Mouse (Mus musculus) forelimb bud, embryonic 11.5 days (tissue): ENCODE measurements at regions not wholly inside any gene's neighbourhood (a gene's known extent, or its start where the extent isn't known, plus 50 kb on each side); places are given as distances from the start of the nearest gene placed in this dataset.
"Not testable (repeated sequence)": the region's sequence is repeated elsewhere in the genome, so short reads cannot be mapped to it uniquely, and the experiment has no call there.

Experiments used
- DNase-seq: peaks from one replicate; pipeline ENCODE4 v3.0.0-alpha.2; 2012; ENCODE audit warnings: low read depth, low spot score

DNA sequence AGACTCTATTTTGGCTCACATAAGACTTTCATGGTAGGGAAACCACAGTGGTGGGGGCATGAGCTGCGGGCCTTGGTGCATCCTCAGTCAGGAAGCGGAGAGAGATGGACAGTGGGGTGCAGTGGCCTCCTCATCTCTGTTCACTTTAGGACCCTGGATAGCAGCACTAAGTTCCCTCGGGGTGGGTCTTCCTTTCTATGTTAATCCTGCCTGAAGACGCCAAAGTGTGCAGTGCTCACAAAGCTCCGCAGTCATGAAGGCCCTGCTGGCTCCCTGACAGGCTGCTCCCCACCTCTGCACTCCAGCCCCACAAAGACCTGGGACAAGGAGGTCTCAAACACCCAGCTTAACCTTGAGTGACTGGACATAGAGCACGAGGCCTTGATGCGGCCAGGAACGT lies 56.8 kb downstream of the Sox1 start:
- DNase-seq: no peak

DNA sequence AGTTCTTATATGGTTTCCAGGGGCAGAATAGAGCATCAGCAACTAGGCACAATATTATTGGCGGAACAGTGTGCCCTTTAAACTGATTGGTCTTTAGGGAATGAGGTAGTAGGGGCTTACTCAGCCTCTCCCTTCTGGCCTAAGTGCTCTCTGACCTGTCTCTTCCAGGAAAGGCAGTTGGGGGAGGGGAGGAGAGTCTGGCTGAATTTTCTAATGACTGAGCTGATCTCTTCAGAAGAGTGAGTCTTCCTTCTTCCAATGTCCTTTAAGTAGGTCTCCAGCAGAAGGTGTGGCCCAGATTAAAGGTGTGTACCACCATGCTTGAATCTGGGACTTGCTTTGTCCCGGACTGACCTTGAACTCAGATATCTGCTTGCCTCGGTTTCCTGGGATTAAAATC lies 60.3 kb downstream of the Sox1 start:
- DNase-seq: not testable (repeated sequence)

GRCm38 (mm10) chr8:12456326-12456725 lies 61.2 kb downstream of the Sox1 start:
- DNase-seq: no peak

DNA sequence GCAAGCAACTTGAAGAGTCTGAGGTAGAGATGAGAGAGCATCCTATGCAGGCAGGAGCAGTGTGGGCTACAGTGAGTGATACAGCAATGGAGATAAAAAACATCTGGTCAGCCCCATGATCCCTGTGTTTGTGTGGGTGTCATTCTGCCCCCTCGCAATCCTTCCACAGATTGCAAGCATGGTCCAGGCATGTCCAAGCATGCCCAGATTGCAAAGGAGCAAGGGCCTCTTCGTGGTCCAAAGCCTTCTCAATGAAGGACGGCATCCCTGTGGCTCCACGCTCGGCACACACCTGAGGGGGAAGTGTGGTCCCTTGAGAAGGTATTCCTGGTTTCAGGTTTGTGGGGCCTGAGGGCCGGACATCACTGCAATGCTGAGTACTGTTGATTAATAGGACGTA lies 61.9 kb downstream of the Sox1 start:
- no peak for DNase-seq

GRCm38 (mm10) chr8:12466845-12467244 lies 71.8 kb downstream of the Sox1 start:
- DNase-seq: no peak

DNA sequence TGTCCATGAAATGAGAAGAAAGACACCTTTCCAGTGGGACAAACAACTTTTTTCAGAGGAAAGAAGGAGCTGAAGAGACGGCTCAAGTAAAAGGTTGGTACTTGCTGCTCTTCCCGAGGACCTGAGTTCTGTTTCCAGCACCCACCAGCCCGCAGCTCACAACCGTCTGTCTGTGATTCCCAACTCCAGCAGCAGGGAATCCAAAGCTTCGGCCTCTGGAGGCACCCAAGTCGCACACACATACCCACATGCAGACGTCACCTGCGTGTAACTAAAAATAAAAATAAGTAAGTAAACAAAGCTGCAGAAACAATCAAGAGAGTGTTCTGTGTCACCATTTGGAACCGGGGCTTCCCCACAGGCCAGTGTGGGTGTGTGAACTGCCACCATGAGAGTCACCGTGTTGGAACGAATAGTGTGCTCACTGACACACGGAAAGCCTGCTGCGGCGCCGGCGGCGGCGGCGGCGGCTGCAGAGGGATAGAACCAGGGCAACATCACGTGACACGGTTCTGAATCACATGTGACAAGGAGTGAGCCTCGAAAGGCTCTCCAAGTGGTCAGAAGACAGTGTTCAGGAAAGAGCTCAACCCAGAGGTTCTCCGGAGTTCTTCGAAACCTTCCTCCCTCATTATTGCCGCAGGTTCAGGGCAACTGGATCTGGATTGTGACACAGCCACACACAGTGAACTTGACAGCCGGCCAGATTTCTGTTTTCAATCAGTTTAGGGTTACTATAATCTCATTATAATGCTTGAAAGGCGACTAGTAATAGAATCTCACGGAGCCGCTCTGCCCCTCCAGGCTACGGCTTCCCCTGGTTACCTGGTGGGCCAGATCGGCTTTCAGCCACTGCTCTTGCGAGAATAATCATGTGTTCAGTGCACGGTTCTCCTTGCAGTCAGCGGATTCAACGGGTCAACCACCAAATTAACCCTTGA lies 72.6 kb downstream of the Sox1 start:
- peak; percentile 41 for DNase-seq

DNA sequence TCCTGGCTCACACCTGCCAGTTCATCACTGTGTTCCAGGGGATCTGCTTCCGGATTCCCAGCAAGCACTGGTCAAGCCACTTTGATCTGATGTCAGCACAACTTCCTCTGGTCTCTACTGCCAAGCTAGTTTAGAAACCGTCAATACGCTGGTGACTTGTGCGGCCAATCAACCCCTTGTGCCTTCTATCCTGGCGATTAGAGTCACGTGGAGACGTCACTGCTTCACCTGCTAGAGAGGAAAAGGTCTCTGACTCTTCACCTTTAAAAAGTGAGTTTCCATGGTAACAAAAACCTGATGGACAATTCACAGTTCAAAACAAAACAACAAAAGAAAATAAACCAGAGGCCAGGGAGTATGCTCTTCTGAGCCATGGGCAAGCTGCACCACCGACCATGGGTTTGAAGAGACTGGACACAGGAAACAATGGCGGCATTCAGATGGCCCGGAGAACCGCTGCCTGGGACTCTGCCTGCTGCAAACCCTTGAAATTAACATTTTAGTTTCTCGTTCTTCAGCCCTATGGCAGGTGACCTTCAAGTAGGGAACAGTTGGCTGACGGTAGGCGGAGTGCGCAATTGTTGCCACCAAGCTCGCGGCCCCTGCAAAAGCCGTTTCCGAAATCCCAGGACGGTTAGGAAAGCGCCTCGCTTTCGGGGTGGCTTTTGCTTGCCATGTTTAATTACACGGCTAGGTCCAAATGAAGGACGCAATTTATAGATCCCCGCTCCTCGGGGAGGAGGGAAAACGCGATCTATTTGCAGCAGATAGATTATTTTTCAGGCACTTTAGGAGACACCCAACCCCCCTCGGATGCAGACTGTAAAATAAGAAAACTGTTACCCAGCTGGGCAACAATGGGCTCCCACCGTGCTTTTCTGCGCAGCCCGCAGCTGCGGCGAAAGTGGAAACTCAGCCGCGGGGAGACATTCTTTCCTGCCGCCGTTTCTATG lies 82.6 kb downstream of the Sox1 start:
- DNase-seq: peak; percentile 35

GRCm38 (mm10) chr8:12481918-12482317 lies 86.8 kb downstream of the Sox1 start:
- no peak for DNase-seq

DNA sequence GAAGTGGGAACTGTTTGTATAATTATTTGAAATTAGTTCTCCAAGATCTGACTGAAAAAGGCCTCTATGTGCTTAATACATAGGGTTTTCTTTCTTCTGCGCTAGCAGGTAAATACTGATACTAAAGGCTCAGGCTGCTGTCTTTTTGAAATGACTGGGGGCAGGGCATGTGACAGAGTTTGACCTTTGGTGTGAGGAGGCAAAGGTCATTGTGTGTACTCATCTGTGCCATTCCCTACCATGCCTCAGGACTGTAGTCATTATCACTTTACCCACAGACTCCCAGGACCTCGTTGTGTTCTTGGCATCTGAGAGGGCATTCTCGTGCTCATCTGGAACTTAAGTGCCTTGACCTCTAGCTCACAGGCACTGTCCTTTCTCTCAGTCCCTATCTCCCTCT lies 88.5 kb downstream of the Sox1 start:
- no peak for DNase-seq

DNA sequence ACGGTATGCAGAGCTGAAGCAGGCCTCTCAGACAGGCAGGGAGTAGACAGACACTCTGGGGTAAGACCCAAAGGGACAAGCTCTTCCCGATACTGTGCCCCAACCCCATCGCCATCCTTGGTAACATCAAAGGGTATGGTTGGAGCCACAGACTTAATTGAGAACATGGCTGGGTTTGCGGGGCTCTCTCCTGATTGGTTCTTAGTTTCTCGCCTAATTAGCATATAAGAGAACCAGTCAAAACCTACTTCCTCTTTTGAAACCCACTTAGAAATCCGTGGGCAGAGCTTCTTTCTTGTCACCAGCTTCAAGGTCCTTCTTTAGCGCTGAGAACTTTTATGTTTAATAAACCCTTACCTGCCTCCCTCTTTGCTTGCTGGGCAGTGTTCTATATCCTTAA lies 87.5 kb upstream of the Spaca7 start:
- no peak for DNase-seq

DNA sequence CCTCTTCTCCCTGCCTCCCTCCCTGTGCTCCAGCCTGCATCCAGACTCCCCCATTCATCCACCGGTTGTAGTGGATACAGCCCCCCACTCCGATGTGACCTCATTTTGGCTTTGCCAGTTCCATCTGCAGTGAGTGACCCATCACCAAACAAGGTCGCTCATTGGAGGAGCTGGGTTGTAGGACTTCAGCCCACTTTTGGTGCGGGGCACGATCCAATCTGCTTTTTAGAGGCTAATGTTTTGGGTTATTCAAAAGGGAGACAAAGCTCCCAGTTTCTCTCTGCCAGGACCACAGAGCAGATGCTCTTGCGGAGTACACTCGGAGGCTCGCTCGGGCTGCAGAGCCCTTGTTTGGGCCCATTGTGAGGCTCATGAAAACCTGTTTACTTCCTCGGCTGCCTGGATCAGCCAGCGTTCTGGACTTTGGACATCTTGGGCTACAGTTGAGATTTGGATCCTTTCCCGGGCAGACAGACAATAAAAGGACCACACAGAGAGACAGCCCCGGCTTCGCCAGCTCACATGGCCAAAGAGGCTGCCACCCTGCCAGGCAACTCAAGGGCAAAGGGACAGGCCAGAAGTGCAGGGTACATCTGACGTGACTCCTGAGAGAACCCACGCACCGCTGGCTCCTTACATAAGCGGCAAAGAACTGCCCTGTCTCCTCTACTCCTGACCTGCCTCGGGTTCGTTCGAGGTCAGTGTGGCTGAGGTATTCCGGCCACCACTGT lies 86.3 kb upstream of the Spaca7 start:
- DNase-seq: no peak

GRCm38 (mm10) chr8:12487201-12487600 lies 85.6 kb upstream of the Spaca7 start:
- DNase-seq: no peak

DNA sequence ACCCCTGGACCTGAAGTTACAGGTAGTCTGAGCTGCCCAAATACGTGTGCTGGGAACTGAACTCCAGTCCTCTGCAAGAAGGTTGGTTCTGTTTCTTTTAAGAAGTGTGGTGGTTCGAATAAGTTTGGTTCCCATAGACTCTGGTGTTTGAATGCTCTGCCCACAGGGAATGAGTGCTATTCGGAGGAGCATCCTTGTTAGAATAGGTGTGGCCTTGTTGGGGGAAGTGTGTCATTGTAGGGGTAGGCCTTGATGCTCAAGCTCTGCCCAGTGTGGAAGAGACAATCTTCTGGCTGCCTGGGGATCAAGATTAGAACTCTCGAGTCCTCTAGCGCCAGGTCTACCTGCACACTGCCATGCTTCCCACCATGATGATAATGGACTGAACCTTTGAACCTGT lies 83.6 kb upstream of the Spaca7 start:
- no peak for DNase-seq

DNA sequence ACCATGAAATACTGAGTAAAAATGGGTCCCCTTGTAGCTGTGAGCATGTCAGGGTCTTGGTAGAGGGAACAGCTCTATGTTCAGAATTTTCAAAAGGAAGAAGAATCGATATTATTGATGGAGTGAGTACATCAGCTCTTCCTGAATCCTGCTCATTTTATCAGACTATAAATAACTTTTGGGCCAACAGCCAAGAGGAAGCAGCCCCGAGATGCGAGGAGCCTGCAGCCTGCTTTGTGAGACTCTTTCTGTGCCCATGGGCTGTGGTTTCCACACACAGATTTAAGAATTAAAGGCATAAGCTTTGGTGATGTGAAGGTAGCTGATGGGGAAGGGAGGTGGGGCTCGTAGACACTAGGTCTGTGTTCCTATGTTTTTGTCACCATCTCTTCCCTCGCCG lies 81.4 kb upstream of the Spaca7 start:
- DNase-seq: no peak

DNA sequence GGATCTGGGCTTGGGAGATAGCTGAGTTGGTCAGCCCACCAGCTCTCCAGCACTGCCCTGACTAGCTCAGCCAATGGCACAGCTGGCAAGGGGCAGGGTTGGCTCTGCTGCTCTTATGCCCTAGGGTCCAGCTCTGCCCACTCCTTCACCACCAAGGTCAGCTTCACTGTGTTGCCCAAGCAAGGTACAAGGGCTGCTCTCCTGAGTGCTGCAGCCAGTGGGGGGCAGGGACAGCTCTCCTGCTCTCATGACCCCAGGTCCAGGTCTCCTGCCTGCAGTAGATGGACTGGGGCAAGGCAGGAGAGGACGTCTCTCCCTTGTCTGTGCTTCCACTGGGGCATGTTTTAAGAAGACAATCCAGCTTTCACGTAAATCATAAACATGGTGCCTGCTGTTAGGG lies 80.4 kb upstream of the Spaca7 start:
- DNase-seq: no peak

DNA sequence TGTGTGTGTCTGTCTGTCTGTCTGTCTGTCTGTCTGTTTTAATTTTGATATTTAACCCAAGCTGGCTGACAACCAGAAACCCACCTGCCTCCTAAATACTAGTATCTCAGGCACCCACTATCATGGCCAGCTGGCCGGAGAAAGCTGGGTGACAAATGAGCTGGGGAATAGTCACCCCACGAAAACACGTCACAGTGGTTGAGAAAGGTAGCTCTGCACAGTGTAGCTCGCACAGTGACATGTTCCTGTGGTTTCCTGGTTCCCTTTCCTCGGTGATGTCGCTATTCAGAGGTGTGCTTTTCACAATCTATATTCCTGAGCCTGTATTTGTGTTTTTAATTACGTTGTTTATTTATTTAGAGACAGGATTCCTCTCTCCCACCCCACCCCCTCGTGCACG lies 78.3 kb upstream of the Spaca7 start:
- no peak for DNase-seq

DNA sequence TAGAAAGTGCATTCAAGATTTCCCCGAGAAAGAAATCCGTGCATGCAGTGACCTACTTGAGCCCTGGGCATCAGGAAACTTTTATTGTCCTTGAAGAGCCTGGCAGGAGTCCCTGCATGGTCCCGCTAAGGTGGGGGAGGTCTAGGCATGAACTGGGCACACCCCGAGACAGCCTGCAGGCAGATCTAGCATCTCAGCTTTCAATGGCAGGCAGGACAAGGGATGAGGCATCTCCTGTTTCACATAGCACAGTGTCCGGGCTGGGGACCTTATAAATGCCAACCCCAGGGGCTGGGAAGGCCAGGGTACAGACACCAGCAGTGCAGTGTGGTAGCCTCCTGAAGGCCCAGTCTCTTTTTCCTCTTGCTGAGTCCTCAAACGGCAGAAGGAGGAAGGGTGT lies 75.4 kb upstream of the Spaca7 start:
- DNase-seq: no peak

DNA sequence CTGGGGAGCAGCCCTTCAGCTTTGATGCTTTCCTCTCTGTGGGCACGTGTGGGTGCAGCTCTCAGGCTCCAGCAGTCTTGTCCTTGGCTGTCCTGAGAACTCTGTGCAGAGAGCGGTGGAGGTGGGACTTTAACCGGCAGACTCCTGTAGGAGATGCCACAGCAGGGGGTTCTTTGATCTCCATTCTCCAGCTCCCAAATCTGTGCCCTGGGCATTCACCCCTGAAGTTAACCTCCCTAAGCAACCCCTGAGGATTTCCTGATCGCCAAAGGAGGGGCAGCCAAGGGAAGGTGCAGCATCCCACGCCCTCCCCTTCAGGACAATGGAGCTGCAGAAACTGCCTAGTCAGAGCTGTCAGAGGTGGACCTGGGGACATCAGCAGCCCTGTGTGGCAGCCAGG lies 73.2 kb upstream of the Spaca7 start:
- DNase-seq: no peak

- DNase-seq: no peak
Measured at GRCm38 (mm10) chr8:12500291-12500690, 72.5 kb upstream of the Spaca7 start.

GRCm38 (mm10) chr8:12501824-12502223 lies 71.0 kb upstream of the Spaca7 start:
- no peak for DNase-seq

- no peak for DNase-seq
Measured at GRCm38 (mm10) chr8:12502321-12502775, 70.5 kb upstream of the Spaca7 start.

GRCm38 (mm10) chr8:12502856-12503255 lies 70.0 kb upstream of the Spaca7 start:
- DNase-seq: no peak
